Mouse (Mus musculus) layer of hippocampus, adult 8-10 months (tissue): ENCODE measurements around the gene Gm26727. TPM values are rescaled to one million over a fixed set of nuclear protein-coding genes. Genes with fewer than 3 reads are reported as not detected.
"Not testable (repeated sequence)": the region's sequence is repeated elsewhere in the genome, so short reads cannot be mapped to it uniquely, and the experiment has no call there.

ENCODE experiments used
- DNase-seq, 2 experiments: peaks; one replicate each; pipeline ENCODE4 v3.0.0; 2022; ENCODE audit warnings: low spot score in 2 of 2
- total RNA-seq, 4 experiments: library from RNA; stranded (reverse); gene quantifications; 2 replicates each; pipeline ENCODE4 v1.2.4; 2022

Gm26727 gene
- not detected for total RNA-seq

DNA sequence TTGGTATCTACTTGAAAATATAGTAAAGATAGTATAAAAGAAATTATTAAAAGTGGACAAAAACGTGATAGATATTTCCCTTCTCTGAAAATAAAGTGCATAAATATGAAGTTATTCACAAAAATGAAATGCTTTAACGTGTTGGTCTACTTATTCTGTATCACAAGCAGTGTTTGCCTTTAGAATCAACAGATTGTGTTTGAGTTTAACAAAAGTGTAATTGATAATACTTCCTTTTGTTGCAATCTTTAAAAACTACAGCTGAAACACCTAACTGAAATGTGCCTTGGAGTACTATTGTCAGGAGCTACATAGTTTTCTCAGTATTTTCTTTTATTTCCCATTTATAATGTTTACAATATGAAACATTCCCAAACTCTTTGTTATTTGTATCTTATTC, at the start of gene Gm26727:
Gm26727 (minus strand) TSS at position 101 of the 400 bp plus-strand sequence.
- DNase-seq = no peak

GRCm38 (mm10) chr2:67481051-67481450, 48.1 kb upstream of the Gm26727 start:
- DNase-seq = no peak

- peak in 1 of 2 experiments; percentile 40 for DNase-seq
Observed at GRCm38 (mm10) chr2:67477753-67478152, 44.8 kb upstream of the Gm26727 start.

DNA sequence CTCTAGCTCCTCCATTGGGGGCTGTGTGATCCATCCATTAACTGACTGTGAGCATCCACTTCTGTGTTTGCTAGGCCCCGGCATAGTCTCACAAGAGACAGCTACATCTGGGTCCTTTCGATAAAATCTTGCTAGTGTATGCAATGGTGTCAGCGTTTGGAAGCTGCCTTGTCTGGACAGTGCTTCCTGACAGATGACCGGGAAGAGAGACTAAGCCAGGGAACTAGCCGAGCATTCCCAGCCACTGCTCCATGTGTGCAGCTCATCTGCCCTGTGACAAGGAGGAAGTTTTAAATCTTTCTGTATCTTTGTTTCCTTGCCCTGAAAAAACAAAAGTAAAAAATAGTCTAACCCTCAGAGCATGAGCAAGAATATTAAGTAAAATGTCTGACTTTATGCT, 37.0 kb upstream of the Gm26727 start:
- DNase-seq = not testable (repeated sequence)

- DNase-seq = no peak
Observed at GRCm38 (mm10) chr2:67467036-67467435, 34.1 kb upstream of the Gm26727 start.

DNA sequence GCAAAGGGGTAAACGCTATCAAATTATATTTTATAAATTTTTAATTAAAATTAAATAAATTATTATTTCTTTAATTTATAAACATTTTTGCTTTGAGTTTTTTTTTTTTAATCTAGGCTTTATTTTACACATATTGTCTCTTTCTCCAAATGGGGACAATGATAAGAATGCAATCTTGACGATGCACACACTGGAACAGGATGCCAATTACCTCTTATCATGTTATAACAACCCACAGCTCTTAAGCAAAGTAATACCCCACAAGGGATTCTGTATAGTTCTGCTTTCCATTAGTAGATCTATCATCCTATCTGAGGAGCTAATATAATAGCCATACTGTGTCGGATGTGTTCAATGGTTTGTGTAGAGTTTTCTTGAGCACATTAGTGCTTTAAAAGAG, 27.9 kb upstream of the Gm26727 start:
- no peak for DNase-seq

DNA sequence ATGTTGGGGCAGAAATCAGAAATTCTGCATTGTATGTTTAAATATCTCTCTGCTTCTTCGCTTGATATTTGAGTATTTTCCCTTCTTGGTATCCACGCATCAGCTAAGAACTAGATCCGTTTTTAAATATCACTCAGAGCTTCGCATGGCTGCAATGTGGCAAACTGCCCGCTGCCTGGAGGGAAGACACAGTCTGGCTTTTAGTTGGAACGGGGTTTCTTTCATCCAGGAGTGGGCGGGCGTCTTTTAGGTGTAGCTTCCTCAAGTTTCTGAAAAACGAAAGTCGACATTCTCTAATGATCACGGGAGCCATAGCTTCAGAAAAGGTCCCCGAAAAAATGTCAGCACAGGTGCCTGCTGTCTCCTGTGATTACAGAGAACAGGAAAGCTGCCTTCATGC, 14.2 kb upstream of the Gm26727 start:
- peak; percentile 11 to 16 for DNase-seq

DNA sequence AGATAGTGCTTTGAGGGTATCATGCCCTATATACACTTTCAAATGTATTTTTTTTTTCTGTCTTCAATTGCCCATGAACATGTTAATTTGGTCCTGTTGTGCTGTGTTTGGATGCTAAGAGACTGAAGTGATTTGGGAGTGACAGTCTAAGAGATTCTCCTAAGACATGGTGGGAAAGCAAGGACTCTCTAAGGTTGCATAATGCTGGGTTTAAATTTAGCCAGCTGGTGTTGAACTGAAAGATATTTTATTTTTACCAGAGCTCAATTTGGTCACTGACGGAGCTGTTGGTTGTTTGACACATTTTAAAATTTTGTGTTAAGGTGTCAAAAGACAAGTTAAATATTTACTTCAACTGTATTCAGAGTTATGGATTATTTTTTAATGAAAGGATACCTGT, 13.8 kb upstream of the Gm26727 start:
- no peak for DNase-seq

GRCm38 (mm10) chr2:67445780-67446179, 12.8 kb upstream of the Gm26727 start, which contains the start of gene Xirp2:
Gene Xirp2, plus strand, starts transcription at chr2:67446002.
- DNase-seq = no peak

DNA sequence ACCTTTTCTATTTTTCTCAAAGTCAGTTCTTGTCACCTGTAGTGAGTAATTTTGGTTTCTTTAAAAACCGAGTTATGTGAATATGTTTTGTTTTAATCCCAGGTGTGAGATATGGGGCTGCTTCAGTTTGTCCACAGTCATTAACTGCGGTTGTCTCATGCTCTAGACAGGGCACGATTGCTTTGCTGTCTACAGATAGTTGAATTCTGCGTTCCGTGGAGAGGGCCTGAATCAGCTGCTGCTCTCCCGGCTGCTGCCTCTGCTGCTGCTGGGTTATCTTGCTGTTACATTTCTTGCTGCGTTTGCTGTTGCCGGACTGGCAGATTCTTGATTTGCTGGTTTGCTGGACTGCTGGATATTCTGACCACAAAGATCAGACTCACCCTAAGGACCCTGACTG, 5.3 kb upstream of the Gm26727 start:
- DNase-seq = no peak

- DNase-seq = no peak
Observed at GRCm38 (mm10) chr2:67422799-67423198, 10.2 kb downstream of the Gm26727 start.

- no peak for DNase-seq
Observed at GRCm38 (mm10) chr2:67420853-67421252, 12.1 kb downstream of the Gm26727 start.

GRCm38 (mm10) chr2:67413425-67413824, 19.6 kb downstream of the Gm26727 start, which contains the start of gene Gm21830:
Gene Gm21830, plus strand, starts transcription at chr2:67413725.
- DNase-seq = not testable (repeated sequence)

Other genes with a start within 250 kb of the Gm26727 start
- gene Gm21830, start 19.5 kb downstream of the Gm26727 start, total RNA-seq = not detected
- gene Xirp2, start 12.8 kb upstream of the Gm26727 start, total RNA-seq = under 1 TPM in 1 of 4 experiments, not detected in 3; 0.14 TPM
- 10 to 100 TPM; 64.0 to 87.7 (median 74.8) TPM for gene B3galt1, start 132.7 kb upstream of the Gm26727 start, total RNA-seq